Mouse (Mus musculus) mesoderm, embryonic 11.5 days (tissue): ENCODE data around the gene Lrrc32.

Source experiments
- DNase-seq: peaks from one replicate; pipeline ENCODE4 v3.0.0-alpha.2; 2012; ENCODE audit warnings: low read depth, low spot score

Lrrc32 gene

GRCm38 (mm10) chr7:98488398-98489130 is 519 bp upstream of the Lrrc32 start:
- no peak for DNase-seq

- peak; percentile 89 for DNase-seq
Observed at GRCm38 (mm10) chr7:98489623-98490084, 571 bp downstream of the Lrrc32 start.

- no peak for DNase-seq
Observed at GRCm38 (mm10) chr7:98490328-98490727, 1.2 kb downstream of the Lrrc32 start.

- DNase-seq: no peak
Observed at GRCm38 (mm10) chr7:98490911-98491310, 1.8 kb downstream of the Lrrc32 start.

GRCm38 (mm10) chr7:98491451-98492200 is 2.5 kb downstream of the Lrrc32 start:
- DNase-seq: no peak

GRCm38 (mm10) chr7:98492331-98492730 is 3.2 kb downstream of the Lrrc32 start:
- no peak for DNase-seq

- DNase-seq: no peak
Observed at GRCm38 (mm10) chr7:98493307-98493706, 4.2 kb downstream of the Lrrc32 start.

GRCm38 (mm10) chr7:98493901-98494480 is 4.9 kb downstream of the Lrrc32 start:
- no peak for DNase-seq

GRCm38 (mm10) chr7:98495591-98495990 is 6.5 kb downstream of the Lrrc32 start:
- no peak for DNase-seq

GRCm38 (mm10) chr7:98497451-98497850 is 8.4 kb downstream of the Lrrc32 start:
- DNase-seq: no peak

- DNase-seq: no peak
Observed at GRCm38 (mm10) chr7:98498101-98498500, 9.0 kb downstream of the Lrrc32 start.

GRCm38 (mm10) chr7:98498656-98499560 is 9.8 kb downstream of the Lrrc32 start:
- no peak for DNase-seq

- no peak for DNase-seq
Observed at GRCm38 (mm10) chr7:98499561-98500292, 10.6 kb downstream of the Lrrc32 start.

GRCm38 (mm10) chr7:98500470-98500869 is 11.4 kb downstream of the Lrrc32 start:
- DNase-seq: no peak

GRCm38 (mm10) chr7:98501078-98501477 is 12.0 kb downstream of the Lrrc32 start:
- DNase-seq: no peak

- DNase-seq: no peak
Observed at GRCm38 (mm10) chr7:98502921-98503320, 13.8 kb downstream of the Lrrc32 start.

GRCm38 (mm10) chr7:98503951-98504647 is 15.0 kb downstream of the Lrrc32 start:
- no peak for DNase-seq

GRCm38 (mm10) chr7:98504726-98505314 is 15.7 kb downstream of the Lrrc32 start:
- no peak for DNase-seq

GRCm38 (mm10) chr7:98505664-98506063 is 16.6 kb downstream of the Lrrc32 start:
- no peak for DNase-seq
